Mouse (Mus musculus) retina, postnatal 7 days (tissue): ENCODE measurements around the gene Nhp2.

Source experiments
- DNase-seq: peaks from one replicate; pipeline ENCODE4 v3.0.0-alpha.2; 2012; ENCODE audit warnings: low read depth, low spot score

Gene Nhp2

GRCm38 (mm10) chr11:51619409-51620060, at the start of gene Nhp2:
Nhp2 (plus strand) TSS chr11:51619735.
- peak; percentile 99 for DNase-seq

DNA sequence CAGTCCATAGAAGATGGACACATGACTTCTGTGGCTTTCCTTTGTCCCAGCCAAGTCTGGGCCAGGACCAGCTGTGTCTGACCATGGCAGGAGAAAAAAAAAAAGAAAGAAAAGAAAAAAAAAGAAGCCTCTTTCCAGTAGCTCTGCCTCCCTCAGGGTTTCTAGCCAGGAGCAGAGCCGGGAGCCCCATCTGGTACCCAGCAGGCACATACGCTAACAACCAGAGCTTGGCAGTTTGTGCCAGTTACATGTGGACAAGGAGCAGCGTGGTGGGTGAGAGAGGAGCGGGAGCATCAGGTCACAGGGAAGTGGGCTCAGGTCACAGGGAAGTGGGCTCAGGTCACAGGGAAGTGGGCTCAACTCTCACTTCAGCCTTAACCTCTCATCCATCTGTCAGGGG, 43.1 kb upstream of the Nhp2 start:
- DNase-seq: no peak

DNA sequence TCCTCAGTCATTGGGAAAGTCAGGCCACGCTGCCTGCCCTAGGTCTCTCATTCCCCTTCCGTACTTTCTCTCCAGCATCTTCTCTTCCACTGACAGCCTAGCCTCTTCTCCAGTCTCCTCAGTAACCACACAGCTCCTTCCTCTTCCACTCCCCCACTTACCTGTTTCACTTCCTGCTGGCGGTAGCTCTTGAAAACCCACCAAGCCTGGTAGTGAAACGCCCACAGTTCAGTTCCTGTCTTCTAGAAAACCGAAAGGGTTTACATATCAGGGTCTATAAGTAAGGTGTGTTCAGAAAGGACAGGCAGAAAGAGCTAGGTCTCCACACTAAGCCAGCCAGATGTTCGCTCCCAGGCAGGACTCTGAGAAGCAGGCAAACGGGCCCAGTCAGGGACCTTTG, 41.9 kb upstream of the Nhp2 start:
- DNase-seq: no peak

- DNase-seq: no peak
Observed at GRCm38 (mm10) chr11:51579024-51579423, 40.5 kb upstream of the Nhp2 start.

DNA sequence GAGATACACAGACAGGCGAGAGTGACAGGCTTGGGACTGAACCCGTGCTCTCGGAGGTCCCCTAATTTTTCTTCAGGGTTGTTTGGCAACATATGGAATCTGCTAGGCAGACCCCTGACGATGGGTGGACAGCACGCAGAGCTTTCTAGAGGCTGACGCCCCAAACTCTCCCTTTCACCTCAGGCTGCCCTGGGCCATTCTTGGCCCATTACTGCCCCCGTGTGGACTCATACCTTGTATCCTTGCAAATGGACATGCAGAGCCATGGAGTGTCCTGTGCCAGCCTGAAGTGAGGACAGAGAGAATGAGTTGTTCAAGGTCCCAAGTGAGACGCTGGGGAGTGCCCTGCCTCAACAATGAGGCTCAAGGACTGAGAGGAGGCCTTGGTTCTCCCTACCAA, 36.8 kb upstream of the Nhp2 start:
- DNase-seq: peak; percentile 51

- DNase-seq: no peak
Observed at GRCm38 (mm10) chr11:51584057-51584430, 35.5 kb upstream of the Nhp2 start.

DNA sequence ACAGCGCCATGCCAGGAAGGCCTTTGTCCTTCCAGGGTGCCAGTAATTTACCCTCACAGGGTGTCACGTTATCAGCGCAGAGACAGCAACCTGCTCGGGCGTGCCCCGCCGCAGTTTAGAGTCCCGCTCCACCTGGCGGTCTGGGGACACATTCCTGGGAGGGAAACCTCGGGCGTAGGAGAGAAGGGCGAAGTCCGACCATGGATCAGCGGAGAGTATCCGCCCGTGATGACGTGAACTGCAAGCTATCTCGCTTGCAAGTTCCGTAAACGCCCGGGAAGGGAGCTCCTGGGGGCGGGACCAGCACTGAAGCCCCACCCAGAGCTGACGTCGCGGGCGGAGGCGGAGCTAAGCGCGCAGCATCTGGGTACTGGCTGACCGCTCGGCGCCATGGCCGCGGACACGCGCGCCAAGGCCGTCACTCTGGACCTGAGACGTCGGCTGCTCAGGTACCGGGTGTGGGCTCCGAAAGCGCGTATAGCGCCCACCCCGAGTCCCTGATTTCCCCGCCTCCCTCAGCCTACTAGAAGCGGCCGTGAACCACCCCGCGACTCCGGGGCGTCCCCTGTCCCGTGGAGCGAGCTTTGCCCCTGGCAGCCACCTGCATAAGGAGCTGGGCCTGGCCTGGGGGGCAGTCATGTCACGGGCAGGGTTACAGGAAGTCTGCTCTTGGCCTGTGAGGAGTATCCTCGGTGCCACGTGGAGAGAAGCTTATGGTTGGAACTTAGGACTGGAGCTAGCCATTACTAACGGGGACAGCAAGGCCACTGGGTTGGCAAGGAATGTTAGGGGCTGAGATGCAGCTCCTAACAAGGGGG, 34.9 kb upstream of the Nhp2 start, which contains the start of gene Phykpl:
Gene Phykpl (plus strand): TSS at position 327 of the 818 bp plus-strand sequence.
- peak; percentile 90 for DNase-seq

DNA sequence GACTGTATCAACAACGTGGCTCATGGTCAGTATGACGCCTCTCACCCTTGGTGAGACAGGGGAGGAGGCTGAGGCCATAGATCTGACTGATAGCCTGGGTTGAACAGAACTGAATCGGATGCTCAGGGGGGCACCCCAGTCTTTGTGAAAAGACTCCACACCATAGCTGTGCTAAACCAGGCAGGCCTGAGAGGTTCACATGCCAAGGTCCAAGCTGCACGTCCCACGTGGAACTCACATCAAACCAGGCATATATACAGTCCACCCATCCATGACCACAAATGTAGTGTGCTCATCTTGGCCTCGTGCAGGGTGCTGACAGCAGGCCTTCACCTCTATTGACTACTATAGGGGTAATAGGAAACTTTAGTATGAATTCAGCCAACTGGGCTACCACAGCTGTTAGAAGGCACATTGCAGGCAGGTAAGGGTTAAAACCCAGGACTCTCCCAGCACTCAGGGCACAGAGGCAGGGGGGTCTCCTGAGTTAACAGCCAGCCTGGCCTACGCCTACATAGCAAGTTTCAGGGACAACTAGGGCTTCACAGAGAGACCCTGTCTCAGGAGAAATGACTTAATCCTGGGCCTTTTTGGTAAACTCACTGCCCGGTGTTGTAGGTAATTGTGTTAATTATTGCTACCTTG, 33.8 kb upstream of the Nhp2 start:
- DNase-seq: no peak

DNA sequence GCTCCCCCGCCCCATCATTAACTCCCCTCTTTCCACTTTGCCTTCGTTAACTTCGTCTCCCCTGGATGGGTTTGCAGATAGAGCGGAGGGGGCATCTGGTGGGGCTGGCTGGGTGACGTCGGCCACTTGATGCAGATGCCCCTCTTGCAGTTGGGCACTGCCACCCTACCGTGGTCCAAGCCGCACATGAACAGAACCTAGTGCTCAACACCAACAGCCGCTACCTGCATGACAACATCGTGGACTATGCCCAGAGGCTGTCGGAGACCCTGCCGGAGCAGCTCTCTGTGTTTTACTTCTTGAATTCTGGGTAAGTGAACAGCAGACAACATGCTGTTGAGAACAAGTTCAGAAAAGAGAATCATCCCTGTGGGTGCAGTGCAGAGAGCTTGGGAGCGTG, 33.1 kb upstream of the Nhp2 start:
- DNase-seq: no peak

GRCm38 (mm10) chr11:51587059-51587458, 32.5 kb upstream of the Nhp2 start:
- DNase-seq: no peak

- no peak for DNase-seq
Observed at GRCm38 (mm10) chr11:51588833-51589232, 30.7 kb upstream of the Nhp2 start.

GRCm38 (mm10) chr11:51590002-51590401, 29.5 kb upstream of the Nhp2 start:
- DNase-seq: no peak

DNA sequence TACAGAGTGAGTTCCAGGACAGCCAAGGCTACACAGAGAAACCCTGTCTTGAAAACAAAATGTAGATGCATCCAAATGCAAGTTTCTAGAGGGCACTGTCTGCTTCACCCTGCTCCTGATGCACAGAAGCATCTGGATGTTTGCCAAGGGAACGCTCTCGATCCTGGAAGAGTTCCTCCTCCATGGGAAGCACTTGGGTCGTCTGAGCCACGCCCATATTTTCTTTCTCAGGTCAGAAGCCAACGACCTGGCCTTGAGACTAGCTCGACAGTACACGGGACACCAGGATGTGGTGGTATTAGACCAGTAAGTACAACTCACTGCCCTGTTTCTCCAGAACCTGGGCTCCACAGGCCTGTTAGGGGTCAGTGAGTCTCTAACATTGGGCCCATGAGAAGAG, 28.4 kb upstream of the Nhp2 start:
- no peak for DNase-seq

DNA sequence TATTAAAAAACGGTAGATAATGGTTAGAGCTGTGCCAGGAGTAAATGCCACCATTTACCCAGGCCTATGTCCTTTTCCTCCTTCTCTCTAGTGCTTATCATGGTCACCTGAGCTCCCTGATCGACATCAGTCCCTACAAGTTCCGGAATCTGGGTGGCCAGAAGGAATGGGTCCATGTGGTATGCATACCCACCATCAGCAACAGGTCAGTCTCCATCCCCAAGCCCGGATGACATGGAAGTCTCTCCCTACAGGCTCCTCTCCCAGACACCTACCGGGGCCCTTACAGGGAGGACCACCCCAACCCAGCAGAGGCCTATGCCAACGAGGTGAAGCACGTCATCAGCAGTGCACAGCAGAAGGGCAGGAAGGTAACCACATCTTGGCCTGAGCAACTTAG, 27.6 kb upstream of the Nhp2 start:
- no peak for DNase-seq

DNA sequence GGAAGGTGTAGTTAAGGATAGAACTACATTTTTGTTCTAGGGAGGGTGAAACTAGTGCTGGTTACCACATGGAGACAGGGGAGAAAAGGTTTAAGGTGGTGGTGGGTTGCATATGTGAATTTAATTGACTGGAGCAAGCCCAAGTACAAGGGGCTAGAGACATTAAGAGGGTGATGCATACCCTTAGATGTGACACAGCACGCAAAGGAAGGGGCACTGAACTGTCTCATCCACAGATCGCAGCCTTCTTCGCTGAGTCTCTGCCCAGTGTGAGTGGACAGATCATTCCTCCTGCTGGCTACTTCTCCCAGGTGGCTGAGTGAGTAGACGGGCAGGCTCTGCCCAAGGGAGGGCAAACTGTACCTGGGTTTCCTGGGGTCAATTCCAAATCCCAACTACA, 26.2 kb upstream of the Nhp2 start:
- no peak for DNase-seq

- no peak for DNase-seq
Observed at GRCm38 (mm10) chr11:51593849-51594248, 25.7 kb upstream of the Nhp2 start.

- DNase-seq: no peak
Observed at GRCm38 (mm10) chr11:51594715-51595350, 24.7 kb upstream of the Nhp2 start.

- no peak for DNase-seq
Observed at GRCm38 (mm10) chr11:51595459-51596083, 24.0 kb upstream of the Nhp2 start.

DNA sequence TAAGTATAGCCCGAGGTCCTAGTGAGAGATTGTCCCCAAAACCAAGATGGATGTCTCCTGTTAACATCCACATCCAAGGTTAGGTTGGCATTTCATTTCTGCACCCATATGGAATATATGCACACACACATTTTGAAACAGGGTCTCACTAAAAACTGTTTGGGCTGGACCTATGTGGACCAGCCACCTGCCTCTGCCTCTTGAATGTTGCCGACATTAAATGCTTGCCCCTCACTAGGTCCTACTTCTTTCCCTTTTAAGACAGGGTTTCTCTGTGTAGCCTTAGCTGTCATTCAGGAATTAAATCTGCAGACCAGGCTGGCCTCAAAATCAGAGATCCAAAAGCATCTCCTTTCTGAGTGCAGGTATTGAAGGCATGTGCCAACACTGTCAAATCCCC, 22.0 kb upstream of the Nhp2 start:
- no peak for DNase-seq

DNA sequence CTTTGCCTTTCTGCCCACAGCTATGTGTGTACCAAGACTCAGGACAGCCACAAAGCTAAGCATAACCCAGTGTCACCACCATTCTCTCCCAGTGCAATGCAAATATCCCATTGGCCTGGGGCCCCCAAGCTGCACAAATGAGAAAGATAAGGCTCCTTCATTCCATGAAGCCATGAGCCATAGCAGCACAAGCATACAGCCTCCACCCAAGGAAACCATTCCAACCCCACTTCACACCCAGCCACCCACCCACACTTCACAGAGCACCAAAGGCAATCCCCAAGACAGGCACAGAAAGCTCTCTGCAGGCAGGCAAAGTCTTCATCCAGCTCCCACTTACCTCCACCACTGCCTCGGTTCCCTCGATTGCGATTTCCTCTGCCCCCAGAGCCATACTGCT, 17.3 kb upstream of the Nhp2 start:
- DNase-seq: no peak

DNA sequence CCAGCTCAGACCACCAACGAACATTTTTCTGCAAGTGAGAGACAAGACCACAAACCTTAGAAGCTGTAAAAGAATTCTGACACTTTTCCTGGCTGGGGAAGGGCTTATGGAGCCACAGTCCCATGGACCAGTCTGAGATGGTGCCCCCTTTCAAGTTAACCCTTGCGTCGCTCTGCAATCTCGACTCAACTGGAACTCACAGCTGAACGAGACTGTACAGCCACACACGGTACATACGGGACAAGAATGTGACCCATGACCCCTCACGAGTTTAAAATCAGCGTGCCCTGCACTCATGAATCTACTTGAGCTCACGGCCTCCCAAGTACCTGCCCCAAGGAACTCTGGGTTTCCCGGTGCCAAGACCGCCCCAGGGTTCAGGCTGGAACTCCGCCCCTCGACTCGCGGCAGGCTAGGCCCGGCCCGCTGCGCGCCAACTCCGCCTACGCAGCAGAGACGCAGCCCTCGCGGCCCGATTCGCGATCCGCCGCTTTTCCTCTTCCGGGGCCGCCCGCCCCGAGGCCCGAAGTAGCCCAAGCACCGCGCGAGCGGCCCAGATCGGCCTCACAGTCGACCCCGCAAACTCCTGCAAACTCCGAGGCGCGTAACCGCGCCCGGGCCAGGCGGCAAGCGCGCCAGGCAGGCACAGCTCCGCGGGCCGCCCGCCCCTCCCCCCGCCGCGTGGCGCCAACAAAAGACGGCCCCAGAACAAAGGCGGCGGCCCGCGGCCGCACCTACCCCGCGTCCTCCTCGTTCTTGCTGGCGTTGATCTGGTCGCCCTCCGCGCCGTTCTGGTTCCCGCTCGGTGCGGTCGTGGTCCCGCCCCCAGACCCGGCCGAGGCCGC, 13.7 kb upstream of the Nhp2 start:
- DNase-seq: peak; percentile 47
